Mouse (Mus musculus) midbrain, postnatal 0 days (tissue): ENCODE measurements around the gene Ivd. TPM values are rescaled to one million over a fixed set of nuclear protein-coding genes. Genes with fewer than 3 reads are reported as not detected.

Experiments
- ATAC-seq: fragments of 200-750 bp; cut with Nextera tagmentation; 2 replicates; pipeline ENCODE4 v1.8.0; 2017; ENCODE audit warnings: moderate number of reproducible peaks, mild to moderate bottlenecking, moderate TSS enrichment, moderate library complexity; ENCODE audit not compliant: low FRiP score
- DNase-seq: peaks from one replicate; pipeline ENCODE4 v3.0.0-alpha.2; 2015; ENCODE audit warnings: low spot score
- H3K27ac ChIP-seq: fragments of 300-500 bp; sonication (generic); 2 replicates; pipeline ENCODE4 v1.5.1; 2014; ENCODE audit warnings: low read depth, mild to moderate bottlenecking, low read length, mixed read lengths
- H3K27me3 ChIP-seq: fragments of 300-500 bp; sonication (generic); 2 replicates; pipeline ENCODE4 v1.6.1; 2014; ENCODE audit warnings: low read length, control low read depth, mixed read lengths; ENCODE audit not compliant: insufficient read depth
- H3K36me3 ChIP-seq: fragments of 300-500 bp; sonication (generic); 2 replicates; pipeline ENCODE4 v1.6.1; 2014; ENCODE audit warnings: low read length, control low read depth, mixed read lengths; ENCODE audit not compliant: insufficient read depth
- H3K4me1 ChIP-seq: fragments of 300-500 bp; sonication (generic); 2 replicates; pipeline ENCODE4 v1.6.1; 2014; ENCODE audit warnings: mild to moderate bottlenecking, control low read depth, antibody characterized with exemption, low read length, mixed read lengths; ENCODE audit not compliant: insufficient read depth
- H3K4me2 ChIP-seq: fragments of 300-500 bp; sonication (generic); 2 replicates; pipeline ENCODE4 v1.6.1; 2014; ENCODE audit warnings: low read depth, mild to moderate bottlenecking, low read length, mixed read lengths; ENCODE audit not compliant: poor library complexity, severe bottlenecking
- H3K4me3 ChIP-seq: fragments of 300-500 bp; sonication (generic); 2 replicates; pipeline ENCODE4 v1.5.1; 2014; ENCODE audit warnings: low read depth, mild to moderate bottlenecking, low read length, moderate library complexity
- H3K9ac ChIP-seq: fragments of 300-500 bp; sonication (generic); replicated peaks from 2 replicates; pipeline ENCODE4 v1.6.1; 2014; ENCODE audit warnings: mild to moderate bottlenecking, low read length, moderate library complexity, mixed read lengths; ENCODE audit not compliant: poor library complexity, severe bottlenecking
- H3K9me3 ChIP-seq: fragments of 300-500 bp; sonication (generic); 2 replicates; pipeline ENCODE4 v1.6.1; 2016; ENCODE audit warnings: low read length, control low read depth
- CTCF ChIP-seq: IDR thresholded peaks from 2 replicates; pipeline ENCODE4 v1.5.1; 2016; ENCODE audit warnings: antibody characterized with exemption, mild to moderate bottlenecking
- WGBS: fragments of 180-500 bp; shearing (Covaris S2); extraction: QIAGEN DNeasy Blood & Tissue Kit; methylation state at CpG from one replicate; pipeline ENCODE4 v1.1.7; 2014; 5-methylcytosine and 5-hydroxymethylcytosine counted together
- polyA plus RNA-seq: library from polyadenylated mRNA; unstranded; fragments of >200 nt; fragmentation: Nextera tagmentation; extraction: Ambion mirVana; gene quantifications from 2 replicates; pipeline ENCODE4 v1.2.1, GENCODE M21; 2015
- total RNA-seq: library from RNA; depleted of rRNA; stranded (reverse); fragments of >200 nt; gene quantifications from 2 replicates; pipeline ENCODE4 v1.2.3, GENCODE M21; 2014

Gene Ivd
- total and polyA plus RNA-seq, 2 experiments from 2014 or later, result 50.7 to 57.5 TPM

DNA sequence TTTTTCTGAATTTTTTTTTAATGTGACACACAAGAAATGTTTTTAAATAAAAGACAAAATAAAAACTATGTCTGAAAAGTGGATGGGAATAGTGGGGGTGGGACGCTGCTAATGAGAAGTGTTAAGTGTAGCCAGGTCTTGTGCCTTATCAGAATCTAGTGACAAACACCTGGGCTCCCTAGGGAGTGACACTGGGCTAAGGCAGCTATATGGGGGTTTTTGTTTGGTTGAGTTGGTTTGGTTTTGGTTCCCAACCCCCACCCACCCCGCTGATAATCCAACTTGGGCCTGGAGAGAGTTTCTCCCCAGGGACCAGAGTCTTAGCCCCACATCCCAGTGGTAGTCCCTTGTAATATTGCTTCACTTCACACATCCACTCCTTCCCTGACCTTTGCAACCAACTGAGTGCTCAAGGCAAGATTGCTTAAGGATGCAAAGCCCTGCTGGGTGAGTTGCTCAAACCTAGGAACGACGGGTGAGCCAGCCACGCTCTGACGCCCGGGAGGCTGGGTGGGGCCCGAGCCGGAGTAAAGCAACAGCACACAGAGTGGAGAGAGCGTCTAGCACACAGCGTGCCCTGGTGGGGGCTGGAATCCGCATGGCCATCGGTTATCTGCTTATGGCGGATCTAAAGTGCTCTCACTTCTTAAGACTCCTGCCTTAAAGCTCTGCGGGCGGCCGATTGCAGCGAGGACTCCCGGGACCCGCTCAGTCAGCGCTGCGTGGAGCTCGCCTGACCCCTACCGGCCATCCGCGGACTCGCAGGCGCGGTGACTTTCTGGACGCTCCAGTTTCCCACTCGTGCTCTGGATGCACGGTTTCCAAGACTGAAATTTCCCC lies 21.3 kb downstream of the Ivd start:
- peak; percentile 99 for TF ChIP-seq CTCF
- Histone ChIP-seq H3K36me3 (0 out of 2 replicates have a peak, but pooled peaks cover 2% of the 10 kb centered on the region), H3K4me1 (no peaks in the 10 kb centered on the region; the same call in 1 of the 2 replicates), H3K9ac (peak overlapping the region; percentile 44; the same call in 1 of the 2 replicates), H3K9me3 (no peaks in the 10 kb centered on the region), H3K4me3 (peak overlapping the region; percentile 32), H3K27ac (no peak overlapping the region), H3K27me3 (peaks cover 12% of the 10 kb centered on the region), H3K4me2 (peak overlapping the region; percentile 70)
- DNase-seq (peak; percentile 82), ATAC-seq (peak; percentile 72)
- WGBS, result 3% methylated on average over 32 of the region's 32 CpGs

GRCm38 (mm10) chr2:118887440-118887839 lies 25.7 kb downstream of the Ivd start:
- no peak overlapping the region for H3K9ac ChIP-seq
- peak; percentile 6; the same call in 1 of the 2 replicates for TF ChIP-seq CTCF
- 62% methylated on average over 13 of the region's 13 CpGs for WGBS
- no peaks in the 10 kb centered on the region for H3K36me3 ChIP-seq
- no peaks in the 10 kb centered on the region for H3K9me3 ChIP-seq
- DNase-seq (no peak), ATAC-seq (no peak)
- no peaks in the 10 kb centered on the region; the same call in 1 of the 2 replicates for H3K4me1 ChIP-seq
- no peak overlapping the region for H3K27ac ChIP-seq
- peaks cover 12% of the 10 kb centered on the region for H3K27me3 ChIP-seq
- peak overlapping the region; percentile 43 for H3K4me2 ChIP-seq
- H3K4me3 ChIP-seq, result peak overlapping the region; percentile 14; the same call in 1 of the 2 replicates

DNA sequence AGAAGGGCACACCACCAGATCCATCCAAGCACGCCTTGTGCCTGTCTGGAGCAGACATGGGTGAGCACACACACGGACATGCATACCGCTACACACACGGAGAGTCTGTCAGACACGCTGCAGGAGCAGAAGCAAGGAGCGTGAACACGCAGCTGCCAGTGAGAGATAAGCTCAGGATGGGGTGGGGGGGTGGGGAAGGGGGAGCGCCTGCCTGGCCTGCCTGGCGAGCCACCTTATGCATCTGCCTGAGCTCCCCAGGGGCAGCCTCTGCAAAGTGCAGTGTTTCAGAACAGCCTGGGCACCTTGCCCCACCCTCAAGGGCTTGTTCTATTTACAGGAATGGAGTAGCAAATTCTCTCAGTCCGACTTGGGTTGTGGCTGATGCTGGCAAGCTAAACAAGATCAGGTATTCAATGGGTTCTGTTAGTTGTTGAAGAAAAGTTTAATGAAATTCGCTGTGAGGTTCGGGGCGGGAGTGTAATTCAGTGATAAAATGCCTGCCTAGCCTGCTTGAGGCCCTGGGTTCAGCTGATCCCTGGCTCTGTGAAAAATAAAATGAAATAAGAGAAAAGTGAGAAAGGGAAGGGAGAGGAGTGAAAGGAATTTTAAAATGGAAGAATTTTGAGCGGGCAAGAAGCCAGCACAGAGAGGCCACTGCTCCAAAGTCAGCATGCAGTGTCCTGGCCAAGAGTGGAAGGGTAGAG lies 26.2 kb downstream of the Ivd start:
- WGBS, result 20% methylated on average over 14 of the region's 14 CpGs
- TF ChIP-seq CTCF, result no peak
- Histone ChIP-seq H3K27ac (no peak overlapping the region), H3K9me3 (no peaks in the 10 kb centered on the region), H3K4me1 (no peaks in the 10 kb centered on the region; the same call in 1 of the 2 replicates), H3K36me3 (no peaks in the 10 kb centered on the region), H3K9ac (no peak overlapping the region), H3K4me2 (peak overlapping the region; percentile 43), H3K4me3 (peak overlapping the region; percentile 14; the same call in 1 of the 2 replicates), H3K27me3 (peaks cover 12% of the 10 kb centered on the region)
- peak; percentile 35; the same call in 1 of the 2 replicates for ATAC-seq
- DNase-seq, result no peak

GRCm38 (mm10) chr2:118891173-118891572 lies 29.4 kb downstream of the Ivd start:
- H3K27me3 ChIP-seq, result peaks cover 17% of the 10 kb centered on the region
- no peak for TF ChIP-seq CTCF
- no peaks in the 10 kb centered on the region; the same call in 1 of the 2 replicates for H3K4me1 ChIP-seq
- ATAC-seq (no peak), DNase-seq (no peak)
- H3K27ac ChIP-seq, result no peak overlapping the region
- no peak overlapping the region for H3K4me2 ChIP-seq
- WGBS, result 90% methylated on average over 4 of the region's 4 CpGs
- no peak overlapping the region for H3K9ac ChIP-seq
- no peaks in the 10 kb centered on the region for H3K9me3 ChIP-seq
- H3K36me3 ChIP-seq, result no peaks in the 10 kb centered on the region
- no peak overlapping the region for H3K4me3 ChIP-seq

DNA sequence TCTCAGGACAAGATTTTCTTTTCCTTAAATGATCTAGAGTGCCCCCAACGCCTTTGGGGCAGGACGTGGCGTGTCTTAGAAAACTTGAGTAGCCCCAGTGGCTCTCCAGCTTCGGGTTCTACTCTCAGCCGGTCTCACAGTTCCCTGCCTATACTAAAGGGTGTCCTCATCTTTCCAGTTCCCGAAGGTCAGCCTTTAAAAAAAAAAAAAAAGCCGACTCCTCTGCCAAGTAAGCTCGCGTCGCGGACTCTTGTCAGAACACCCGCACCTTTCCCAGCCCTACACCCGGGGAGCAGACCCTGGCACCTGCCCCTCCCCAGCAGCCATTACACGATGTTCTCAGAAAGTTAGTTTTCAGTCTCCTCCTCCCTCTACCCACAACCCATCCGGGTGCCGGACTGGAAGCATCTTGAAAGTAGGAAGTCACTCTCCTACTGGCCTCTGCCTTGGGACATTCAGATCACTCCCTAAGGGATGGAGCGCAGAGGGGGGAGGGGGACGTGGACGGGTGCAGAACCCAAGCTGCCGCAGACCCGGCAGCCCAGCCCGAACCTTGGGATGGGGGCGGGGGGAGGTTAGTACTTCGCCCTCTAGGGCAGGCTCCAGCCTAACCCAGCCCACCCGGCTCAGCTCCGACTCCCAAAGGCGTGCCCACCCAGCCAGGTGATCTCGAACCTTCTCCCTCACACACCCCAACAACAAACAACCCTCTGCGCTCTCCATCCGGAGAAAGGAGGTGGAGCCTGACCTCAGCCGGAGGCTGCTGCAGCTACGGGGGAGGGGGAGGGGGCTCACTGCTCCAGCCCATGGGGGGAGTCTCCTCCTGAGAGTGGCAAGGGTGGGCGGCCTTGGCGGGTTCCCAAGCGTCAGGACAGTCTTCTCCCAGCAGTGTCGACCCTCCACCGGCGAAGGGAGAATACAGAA lies 34.5 kb downstream of the Ivd start:
- Histone ChIP-seq H3K4me1 (peaks cover 11% of the 10 kb centered on the region; the same call in 1 of the 2 replicates), H3K27me3 (peaks cover 56% of the 10 kb centered on the region), H3K36me3 (no peaks in the 10 kb centered on the region), H3K9ac (peak overlapping the region; percentile 34; the same call in 1 of the 2 replicates), H3K27ac (no peak overlapping the region), H3K4me2 (peak overlapping the region; percentile 82), H3K9me3 (no peaks in the 10 kb centered on the region), H3K4me3 (peak overlapping the region; percentile 41)
- 2% methylated on average over 36 of the region's 38 CpGs for WGBS
- no peak for DNase-seq
- no peak for TF ChIP-seq CTCF
- no peak for ATAC-seq
